Mouse (Mus musculus) neural tube, postnatal 0 days (tissue): ENCODE measurements around the gene Olfr639. TPM values are rescaled to one million over a fixed set of nuclear protein-coding genes. Genes with fewer than 3 reads are reported as not detected.

Experiments used
- polyA plus RNA-seq: library from polyadenylated mRNA; unstranded; fragments of >200 nt; fragmentation: Nextera tagmentation; extraction: Ambion mirVana; gene quantifications from 2 replicates; pipeline ENCODE4 v1.2.1, GENCODE M21; 2015

The Olfr639 gene
- polyA plus RNA-seq = 0.04 TPM in 1 of 2 replicates, not detected in the other

GRCm38 (mm10) chr7:104017203-104017602 lies at the start of gene Olfr639:
Gene Olfr639, minus strand, starts transcription at chr7:104017303.

GRCm38 (mm10) chr7:104061345-104061744 lies 44.2 kb upstream of the Olfr639 start, which contains the start of gene 4930516K23Rik:
Gene 4930516K23Rik, minus strand, starts transcription at chr7:104061445.

GRCm38 (mm10) chr7:104052566-104052965 lies 35.5 kb upstream of the Olfr639 start, which contains the start of gene Olfr642:
Gene Olfr642, minus strand, starts transcription at chr7:104052666.

GRCm38 (mm10) chr7:104035145-104035544 lies 18.0 kb upstream of the Olfr639 start, which contains the start of gene Olfr641:
Gene Olfr641, plus strand, starts transcription at chr7:104035445.

GRCm38 (mm10) chr7:104025473-104025872 lies 8.4 kb upstream of the Olfr639 start, which contains the start of gene Olfr640:
Gene Olfr640, minus strand, starts transcription at chr7:104025573.

GRCm38 (mm10) chr7:103998446-103998845 lies 18.7 kb downstream of the Olfr639 start, which contains the start of gene Olfr638:
Gene Olfr638, plus strand, starts transcription at chr7:103998746.

GRCm38 (mm10) chr7:103970852-103971251 lies 46.3 kb downstream of the Olfr639 start, which contains the start of gene Olfr635:
Gene Olfr635, plus strand, starts transcription at chr7:103971152.

Other genes starting within 250 kb of the Olfr639 start
- gene Olfr69, start 245.7 kb downstream of the Olfr639 start, polyA plus RNA-seq = not detected in 2 replicates
- gene Olfr68, start 237.6 kb downstream of the Olfr639 start, polyA plus RNA-seq = not detected in 2 replicates
- gene Olfr67, start 225.5 kb downstream of the Olfr639 start, polyA plus RNA-seq = not detected in 2 replicates
- gene Hbb-bt, start 203.3 kb downstream of the Olfr639 start, polyA plus RNA-seq = 239 and 288 TPM in 2 replicates
- 1,091 and 1,331 TPM in 2 replicates for gene Hbb-bs, start 189.2 kb downstream of the Olfr639 start, polyA plus RNA-seq
- gene Hbb-bh2, start 176.8 kb downstream of the Olfr639 start, polyA plus RNA-seq = not detected in 2 replicates
- gene Hbb-bh1, start 174.1 kb downstream of the Olfr639 start, polyA plus RNA-seq = not detected in 2 replicates
- gene Hbb-y, start 164.1 kb downstream of the Olfr639 start, polyA plus RNA-seq = 0.77 TPM in 1 of 2 replicates, not detected in the other
- not detected in 2 replicates for gene Olfr66, start 131.1 kb downstream of the Olfr639 start, polyA plus RNA-seq
- gene Olfr64, start 122.8 kb downstream of the Olfr639 start, polyA plus RNA-seq = not detected in 2 replicates
- gene Olfr65, start 113.8 kb downstream of the Olfr639 start, polyA plus RNA-seq = not detected in 2 replicates
- gene Olfr631, start 88.5 kb downstream of the Olfr639 start, polyA plus RNA-seq = not detected in 2 replicates
- gene Olfr632, start 83.0 kb downstream of the Olfr639 start, polyA plus RNA-seq = not detected in 2 replicates
- not detected in 2 replicates for gene Olfr633, start 72.9 kb downstream of the Olfr639 start, polyA plus RNA-seq
- gene Olfr635, start 46.2 kb downstream of the Olfr639 start, polyA plus RNA-seq = not detected in 2 replicates
- gene Olfr638, start 18.6 kb downstream of the Olfr639 start, polyA plus RNA-seq = not detected in 2 replicates
- not detected in 2 replicates for gene Olfr640, start 8.3 kb upstream of the Olfr639 start, polyA plus RNA-seq
- not detected in 2 replicates for gene Olfr641, start 18.1 kb upstream of the Olfr639 start, polyA plus RNA-seq
- not detected in 2 replicates for gene Olfr642, start 35.4 kb upstream of the Olfr639 start, polyA plus RNA-seq
- gene 4930516K23Rik, start 44.1 kb upstream of the Olfr639 start, polyA plus RNA-seq = not detected in 2 replicates
- gene Olfr644, start 54.6 kb upstream of the Olfr639 start, polyA plus RNA-seq = not detected in 2 replicates
- not detected in 2 replicates for gene Olfr645, start 68.2 kb upstream of the Olfr639 start, polyA plus RNA-seq
- not detected in 2 replicates for gene Olfr646, start 87.6 kb upstream of the Olfr639 start, polyA plus RNA-seq
- not detected in 2 replicates for gene Ubqln5, start 112.5 kb upstream of the Olfr639 start, polyA plus RNA-seq
- not detected in 2 replicates for gene Olfr643, start 120.1 kb upstream of the Olfr639 start, polyA plus RNA-seq
- not detected in 2 replicates for gene Ubqln3, start 126.0 kb upstream of the Olfr639 start, polyA plus RNA-seq
- gene Ubqlnl, start 133.3 kb upstream of the Olfr639 start, polyA plus RNA-seq = not detected in 2 replicates
- gene Olfm5, start 147.5 kb upstream of the Olfr639 start, polyA plus RNA-seq = not detected in 2 replicates
- 0.32 and 0.45 TPM in 2 replicates for gene Olfr648, start 166.1 kb upstream of the Olfr639 start, polyA plus RNA-seq
- gene Olfr649, start 178.7 kb upstream of the Olfr639 start, polyA plus RNA-seq = not detected in 2 replicates
- gene Trim6, start 201.5 kb upstream of the Olfr639 start, polyA plus RNA-seq = 0.20 and 0.31 TPM in 2 replicates
- gene Trim34a, start 227.2 kb upstream of the Olfr639 start, polyA plus RNA-seq = 1.3 and 1.4 TPM in 2 replicates